Mouse (Mus musculus): ENCODE measurements around the gene Exoc6b.
"Not testable (repeated sequence)": the region's sequence is repeated elsewhere in the genome, so short reads cannot be mapped to it uniquely, and the experiment has no call there.

Exoc6b gene

DNA sequence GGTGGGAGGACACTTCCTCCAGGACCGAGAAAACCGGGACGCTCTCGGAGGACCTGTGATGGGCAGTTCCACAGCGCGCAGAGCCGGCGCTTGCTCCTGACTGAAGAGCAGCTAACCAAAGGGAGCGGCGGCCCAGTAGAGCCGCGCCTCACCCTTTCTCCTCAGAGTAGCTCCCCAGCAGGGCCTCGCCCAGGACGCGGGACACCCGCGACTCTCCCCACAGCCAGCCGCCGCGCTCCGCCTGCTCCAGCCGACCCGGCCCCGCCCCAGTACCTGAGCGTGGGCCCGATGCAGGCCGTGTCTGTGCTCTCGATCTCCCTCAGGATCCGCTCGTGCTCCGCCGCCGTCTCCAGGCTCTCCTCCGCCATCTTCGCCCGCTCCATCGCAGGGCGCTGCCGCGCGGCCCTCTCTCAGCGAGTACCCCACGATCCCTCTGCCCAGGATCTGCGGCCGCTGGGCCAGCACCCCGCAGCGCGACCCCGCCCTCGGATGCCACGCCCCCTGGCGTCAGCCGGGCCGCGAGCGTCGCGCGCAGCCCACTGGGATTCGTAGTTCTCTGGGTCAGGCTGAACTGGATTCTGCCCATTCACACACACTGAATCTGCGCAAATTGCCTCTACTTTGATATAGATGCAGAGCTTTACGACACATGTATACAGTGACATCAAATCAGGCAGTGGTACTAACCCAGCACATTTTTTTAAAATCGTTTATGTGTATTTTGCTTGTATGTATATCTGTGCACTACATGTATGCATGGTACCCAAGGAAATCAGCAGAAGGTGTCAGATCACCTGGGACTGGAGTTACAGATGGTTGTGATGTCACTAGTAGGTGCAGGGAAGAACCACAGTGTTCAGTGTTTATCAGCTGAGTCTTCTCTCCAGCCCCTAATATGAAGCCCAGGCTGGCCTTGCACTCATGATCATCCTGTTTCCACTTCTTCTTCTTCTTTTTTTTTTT lies at the start of gene Exoc6b:
Gene Exoc6b (minus strand): TSS at position 491 of the 963 bp plus-strand sequence.
- peak; percentile 91 for DNase-seq

DNA sequence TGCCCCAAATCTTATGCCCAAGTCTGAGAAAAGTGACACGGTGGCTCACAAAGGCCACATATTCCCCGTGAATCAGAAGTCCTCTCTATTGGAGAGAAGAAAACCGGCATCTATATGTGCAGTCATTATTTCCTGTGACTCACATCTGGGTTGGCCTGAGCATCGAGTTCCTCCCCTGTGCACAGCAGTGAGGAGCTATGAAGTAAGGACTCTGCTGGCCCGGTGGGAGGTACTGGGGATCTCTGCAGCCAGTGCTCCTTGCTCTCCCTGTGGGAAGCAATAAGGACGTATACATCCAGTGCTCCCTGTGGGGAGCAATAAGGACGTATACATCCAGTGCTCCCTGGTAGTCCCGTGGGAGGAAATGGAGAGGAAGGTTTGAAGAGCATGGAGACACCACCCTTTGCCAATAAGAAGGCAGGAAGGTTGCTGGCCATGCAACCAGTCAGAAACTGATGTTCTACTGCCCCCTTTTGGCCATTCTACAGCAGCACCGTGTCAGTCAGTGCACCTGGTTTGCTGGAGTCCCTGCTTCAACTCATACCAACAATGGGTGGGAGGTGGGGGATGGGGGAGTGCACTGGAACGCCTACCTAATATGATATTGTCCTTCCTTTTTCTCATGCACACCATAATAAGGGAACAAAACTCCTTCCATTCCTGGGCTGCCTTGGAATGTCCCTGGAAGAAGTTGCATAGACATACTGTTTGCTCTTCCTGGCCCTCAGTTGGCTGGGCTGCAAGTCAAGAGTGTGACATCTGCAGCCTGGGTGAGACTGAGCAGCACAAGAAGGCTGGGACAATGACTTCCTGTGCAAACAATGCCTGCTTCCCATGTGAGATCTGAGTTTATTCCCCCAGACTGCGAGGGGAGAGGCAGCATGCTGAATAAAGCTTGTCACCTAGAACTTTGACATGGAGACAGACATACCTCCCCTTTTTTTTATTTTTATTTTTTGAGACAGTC lies 48.5 kb upstream of the Exoc6b start:
- peak; percentile 73 for DNase-seq

DNA sequence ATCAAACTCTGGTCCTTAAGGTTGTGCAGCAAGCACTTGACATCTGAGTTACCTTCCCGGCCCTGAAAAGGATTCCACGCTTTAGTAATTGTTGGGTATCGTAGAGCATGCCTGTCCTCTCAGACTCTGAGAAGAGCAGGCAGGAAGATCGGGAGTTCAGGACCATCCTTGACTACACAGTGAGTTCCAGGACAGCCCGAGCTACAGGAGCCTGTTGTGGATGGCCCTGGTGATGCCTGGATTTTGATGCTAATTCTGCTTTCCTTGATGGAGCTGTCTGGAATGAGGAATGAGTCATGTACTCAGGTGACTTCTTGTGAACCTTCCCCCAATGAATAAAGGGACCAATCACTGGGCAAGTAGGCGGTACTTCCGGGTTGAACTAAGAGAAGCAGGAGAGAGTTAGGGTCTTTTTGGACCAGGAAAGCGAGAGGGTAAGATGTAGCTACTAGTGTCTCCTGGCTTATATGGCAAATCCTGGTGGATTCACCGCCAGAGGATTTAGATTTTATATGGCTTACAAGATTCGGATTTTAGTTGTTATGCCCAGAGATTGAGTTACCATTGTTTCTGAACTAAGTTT lies 35.8 kb upstream of the Exoc6b start:
- no peak for DNase-seq

DNA sequence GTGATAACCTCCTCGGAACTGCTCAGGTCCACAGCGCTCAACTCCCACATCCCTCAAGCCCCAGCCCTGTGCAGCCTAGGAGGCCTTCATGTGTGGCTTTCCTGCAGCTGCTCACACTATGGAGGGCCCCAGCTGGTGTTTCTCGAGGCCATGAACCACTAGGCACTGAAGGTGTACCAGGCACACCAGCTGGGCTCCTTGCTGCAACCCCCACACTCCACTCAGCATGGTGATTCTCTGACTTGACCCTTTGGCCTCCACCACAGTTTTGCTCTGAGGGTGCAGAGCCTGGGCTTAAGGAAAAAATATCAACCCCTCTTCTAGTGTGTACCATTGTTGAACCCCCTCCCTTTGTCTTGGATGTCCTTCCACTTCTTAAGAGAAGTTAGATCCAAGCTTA lies 34.0 kb upstream of the Exoc6b start:
- DNase-seq: no peak

DNA sequence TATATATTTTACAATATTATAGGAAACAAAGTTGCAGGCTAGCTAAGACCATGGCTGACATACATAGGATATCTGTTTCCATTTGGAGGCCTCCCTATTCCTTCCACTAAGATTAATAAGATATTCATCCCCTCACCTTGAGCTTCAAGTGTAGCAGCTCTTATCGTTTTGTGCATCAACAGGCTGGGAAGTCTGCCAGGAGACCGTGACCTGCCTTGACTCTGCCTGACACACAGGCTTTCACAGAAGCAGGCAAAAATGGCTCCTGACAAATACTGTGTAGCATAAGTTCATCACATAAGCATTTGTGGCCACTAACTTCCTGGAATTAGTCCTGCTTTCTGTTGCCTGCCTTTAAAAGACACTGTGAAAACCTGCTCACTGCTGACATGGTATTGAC lies 27.1 kb upstream of the Exoc6b start:
- DNase-seq: peak; percentile 14

DNA sequence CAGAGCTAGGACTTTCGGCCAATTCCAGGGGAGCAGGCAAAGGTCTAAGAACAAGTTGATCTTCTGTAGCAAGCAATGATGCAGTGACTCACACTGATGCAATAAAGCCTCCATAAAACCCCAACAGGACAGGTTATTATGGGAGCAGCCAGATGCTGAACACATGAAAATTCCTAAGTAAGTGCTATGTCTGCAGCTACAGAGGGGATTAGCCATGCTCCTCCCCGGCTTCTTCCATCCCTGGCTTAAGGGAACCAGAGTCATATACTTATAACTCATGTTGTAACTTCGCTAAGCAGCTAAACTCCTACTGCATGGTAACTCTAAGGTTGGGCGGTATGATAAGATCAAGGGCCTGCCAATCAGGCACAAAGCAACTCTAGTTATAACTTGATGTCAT lies 18.1 kb upstream of the Exoc6b start:
- DNase-seq: no peak

DNA sequence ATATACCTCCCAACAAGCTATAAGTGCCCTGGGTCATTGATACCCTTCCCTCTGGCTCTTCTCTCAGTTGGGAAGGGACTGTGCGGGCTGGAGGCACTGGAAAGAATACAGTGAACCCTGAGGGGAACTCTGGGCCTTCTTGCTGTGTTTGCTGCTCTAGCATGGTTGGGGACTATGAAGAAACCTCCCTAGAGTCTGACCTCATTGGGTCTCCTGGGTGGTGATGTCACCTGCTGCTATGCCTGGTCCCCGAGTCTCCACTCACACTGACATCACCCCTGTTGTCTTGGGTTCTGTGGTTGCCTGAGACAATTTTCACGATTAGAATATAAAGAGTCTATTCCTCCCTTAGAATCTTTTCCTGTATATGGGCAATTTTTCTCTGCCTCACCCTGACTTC lies 17.3 kb upstream of the Exoc6b start:
- DNase-seq: no peak

DNA sequence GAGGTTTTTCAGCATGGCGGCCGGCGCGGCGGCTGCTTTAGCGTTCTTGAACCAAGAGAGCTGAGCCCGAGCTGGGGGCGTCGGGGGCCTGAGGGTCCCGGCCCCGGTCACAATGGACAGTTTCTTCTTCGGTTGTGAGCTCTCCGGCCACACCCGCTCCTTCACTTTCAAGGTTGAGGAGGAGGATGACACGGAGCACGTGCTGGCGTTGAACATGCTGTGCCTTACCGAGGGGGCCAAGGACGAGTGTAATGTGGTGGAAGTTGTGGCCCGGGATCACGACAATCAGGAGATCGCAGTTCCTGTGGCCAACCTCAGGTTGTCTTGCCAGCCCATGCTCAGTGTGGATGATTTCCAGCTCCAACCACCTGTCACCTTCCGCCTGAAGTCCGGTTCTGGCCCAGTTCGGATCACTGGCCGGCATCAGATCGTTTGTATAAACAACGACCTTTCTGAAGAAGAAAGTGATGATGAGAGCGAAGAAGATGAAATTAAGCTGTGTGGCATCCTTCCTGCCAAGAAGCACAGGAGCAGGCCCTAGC lies 6.9 kb upstream of the Exoc6b start:
- DNase-seq: not testable (repeated sequence)

DNA sequence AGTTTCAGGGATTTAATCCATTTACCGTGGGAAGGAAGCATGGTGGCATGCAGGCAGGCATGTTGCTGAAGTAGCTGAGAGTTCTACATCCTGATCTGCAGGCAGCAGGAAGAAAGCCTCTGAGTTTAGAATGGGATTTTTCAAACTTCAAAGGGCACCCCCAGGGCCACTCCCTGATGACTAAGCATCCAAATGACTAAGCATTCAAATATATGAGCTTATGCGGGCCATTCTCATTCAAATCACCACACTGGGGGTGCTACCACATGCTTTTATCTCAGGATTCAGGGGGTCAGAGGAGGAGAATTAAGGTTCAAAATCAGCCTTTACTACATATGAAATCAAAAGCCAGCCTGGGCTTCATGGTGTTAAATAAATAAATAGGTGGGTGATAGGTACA lies 5.7 kb upstream of the Exoc6b start:
- DNase-seq: no peak

DNA sequence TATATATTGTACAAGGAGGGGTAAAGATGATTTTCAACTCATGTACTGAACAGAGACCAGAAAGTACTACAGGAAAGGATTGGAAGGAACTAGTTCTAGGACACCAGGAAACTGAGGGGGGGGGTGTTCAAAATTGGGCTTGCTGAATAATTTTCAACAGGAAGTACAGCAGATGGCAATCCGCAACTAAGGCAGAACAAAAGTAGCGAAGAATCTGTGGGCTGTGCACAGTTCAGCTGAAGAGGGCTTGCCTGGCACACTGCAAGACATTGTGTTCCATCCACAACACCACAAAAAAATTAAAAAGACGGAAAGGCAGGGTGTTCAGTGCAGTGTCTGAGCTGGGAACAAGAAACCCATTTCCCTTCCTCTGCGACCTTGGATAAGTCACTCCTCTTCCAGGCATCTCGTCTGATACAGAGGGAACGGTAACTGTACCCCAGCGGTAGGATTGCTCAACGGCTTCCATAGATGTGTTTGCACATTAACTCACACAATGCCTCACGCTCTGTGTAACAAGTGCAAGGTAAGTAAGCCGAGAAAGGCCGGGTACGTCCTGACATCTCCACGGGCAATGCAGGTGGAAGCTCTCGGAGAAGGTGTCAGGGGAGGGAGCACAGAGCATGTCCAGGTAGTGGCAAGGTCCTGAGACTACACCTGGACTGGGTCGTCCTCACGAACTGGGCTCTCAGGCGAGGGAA lies 841 bp downstream of the Exoc6b start:
- peak; percentile 43 for DNase-seq

DNA sequence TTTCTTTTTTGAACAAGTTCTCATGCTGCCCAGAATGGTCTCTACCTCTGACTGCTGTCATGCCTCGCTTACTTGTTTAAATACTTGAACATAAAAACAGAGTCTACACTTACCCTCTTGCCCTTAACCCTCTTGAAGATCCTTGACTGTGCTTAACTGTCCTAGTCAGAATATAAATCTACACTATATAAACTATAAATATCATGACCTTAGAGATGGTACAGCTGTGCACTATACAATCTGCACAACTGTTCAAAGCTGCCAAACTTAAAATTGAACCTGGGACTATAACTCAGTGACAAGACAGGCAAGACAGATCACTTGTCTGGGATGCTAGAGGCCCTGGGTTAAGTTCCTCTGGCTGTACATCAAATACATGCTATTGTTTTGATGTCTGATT lies 11.7 kb downstream of the Exoc6b start:
- no peak for DNase-seq

DNA sequence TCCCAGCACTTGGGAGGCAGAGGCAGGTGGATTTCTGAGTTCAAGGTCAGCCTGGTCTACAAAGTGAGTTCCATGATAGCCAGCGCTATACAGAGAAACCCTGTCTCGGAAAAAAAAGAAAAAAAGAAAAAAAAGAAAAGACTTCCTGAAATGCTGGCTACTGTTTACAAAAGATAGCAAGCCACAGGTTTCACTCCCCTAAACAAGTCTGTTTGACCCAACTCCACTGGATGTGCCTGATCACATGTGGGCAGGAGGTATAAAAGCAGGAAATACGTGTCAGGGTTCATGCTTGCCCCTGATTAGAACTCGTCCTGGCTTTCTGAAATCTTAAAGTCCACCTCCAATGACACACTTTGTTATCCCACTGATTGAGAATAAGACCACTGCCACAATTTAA lies 18.2 kb downstream of the Exoc6b start:
- no peak for DNase-seq

DNA sequence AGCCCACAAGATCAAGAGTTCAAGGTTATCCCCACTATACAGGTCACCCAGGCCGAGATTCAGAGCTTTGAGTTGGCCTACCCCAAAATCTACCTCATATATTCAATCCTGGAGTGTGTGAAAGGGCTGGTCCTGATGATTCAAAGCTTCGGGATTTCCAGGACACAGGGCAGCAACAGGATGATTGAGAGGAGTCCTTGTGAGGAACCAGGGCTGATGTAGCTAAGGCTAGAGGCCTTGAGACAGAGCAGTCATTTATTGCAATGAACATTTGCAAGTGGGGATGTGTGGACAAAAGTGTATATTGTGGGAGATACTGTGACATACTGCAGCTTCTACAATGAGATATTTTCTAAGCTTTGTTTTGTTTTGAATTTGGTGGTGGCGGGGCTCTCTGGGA lies 22.8 kb downstream of the Exoc6b start:
- no peak for DNase-seq

DNA sequence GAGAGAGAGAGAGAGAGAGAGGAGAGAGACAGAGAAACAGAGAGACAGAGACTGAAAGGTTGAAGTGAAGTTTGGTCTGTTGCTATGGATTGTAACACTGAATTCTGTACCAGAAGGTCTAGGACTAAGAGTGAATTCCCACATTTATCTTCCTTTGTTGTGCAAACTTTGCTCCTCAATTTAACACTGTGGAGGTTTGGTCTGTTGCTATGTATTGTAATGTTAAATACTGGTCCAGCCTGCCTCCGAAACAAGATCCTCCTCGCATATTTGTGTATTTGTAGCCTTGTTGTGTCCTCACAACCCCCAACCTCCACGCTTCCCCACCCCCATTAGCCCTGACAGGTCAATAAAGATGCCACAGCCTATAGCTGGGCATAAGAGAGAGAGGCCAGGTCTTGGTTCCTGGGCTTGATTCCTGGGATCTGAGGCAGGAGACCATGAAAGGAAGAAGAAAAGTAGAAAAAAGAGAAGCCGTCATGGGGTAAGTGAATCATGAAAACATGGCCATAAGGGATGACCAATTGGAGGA lies 24.6 kb downstream of the Exoc6b start:
- DNase-seq: no peak

DNA sequence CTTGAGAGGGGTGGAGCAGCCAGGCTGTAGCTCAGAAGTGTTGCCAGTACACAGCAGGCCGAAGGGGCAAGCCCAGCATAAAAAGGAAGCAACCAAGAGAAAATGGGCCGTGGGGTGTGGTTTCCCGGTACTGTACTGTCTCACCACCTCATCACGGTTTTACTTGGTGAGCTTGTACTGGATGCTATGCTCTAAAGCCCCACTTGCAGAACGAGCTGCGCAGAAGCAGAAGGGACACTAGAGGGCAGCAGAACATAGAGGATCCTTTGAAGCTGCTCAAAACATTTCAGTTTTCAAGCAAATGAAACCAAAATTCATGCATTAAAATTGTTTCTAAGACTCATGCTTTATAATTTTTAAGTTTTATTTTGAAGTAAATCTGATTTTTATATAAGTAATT lies 31.6 kb downstream of the Exoc6b start:
- DNase-seq: peak; percentile 76

DNA sequence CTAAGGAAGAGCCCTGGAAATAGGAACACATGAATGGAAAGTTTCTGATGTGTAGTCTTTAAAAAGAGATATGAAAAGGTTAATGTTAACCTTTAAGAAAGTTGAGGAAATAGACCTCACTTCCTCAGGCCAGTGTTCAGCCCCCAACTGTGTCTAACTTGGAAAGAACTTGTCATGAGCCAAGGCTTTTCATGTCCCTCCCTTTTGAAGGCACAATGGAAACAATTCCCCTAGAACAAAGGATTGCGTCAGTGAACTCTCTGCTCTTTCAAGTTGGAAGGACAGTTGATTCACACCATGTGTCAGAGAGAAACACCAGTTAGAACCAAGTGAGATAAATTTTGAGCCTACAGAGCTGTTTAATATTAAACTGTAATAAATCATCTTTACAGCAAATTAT lies 39.6 kb downstream of the Exoc6b start:
- peak; percentile 30 for DNase-seq

DNA sequence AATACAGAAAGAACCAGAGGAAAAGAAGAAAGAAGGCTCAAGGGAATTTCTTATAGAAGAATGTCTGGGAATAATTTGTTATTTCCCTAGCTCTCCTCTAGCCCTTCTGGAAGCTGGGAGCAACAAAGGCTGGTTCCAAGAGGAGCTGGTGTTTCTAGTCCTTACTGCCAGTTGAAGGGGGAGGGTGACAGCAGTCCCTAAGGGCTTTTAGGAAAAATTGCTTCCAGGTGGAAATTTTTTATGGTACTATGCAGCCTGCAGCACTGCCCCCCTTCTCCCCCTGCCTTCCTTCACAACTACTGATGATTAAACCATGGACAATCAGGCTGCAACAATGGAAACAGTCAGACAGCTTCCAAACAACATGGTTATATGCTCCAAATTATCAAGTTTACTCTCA lies 44.9 kb downstream of the Exoc6b start:
- no peak for DNase-seq

DNA sequence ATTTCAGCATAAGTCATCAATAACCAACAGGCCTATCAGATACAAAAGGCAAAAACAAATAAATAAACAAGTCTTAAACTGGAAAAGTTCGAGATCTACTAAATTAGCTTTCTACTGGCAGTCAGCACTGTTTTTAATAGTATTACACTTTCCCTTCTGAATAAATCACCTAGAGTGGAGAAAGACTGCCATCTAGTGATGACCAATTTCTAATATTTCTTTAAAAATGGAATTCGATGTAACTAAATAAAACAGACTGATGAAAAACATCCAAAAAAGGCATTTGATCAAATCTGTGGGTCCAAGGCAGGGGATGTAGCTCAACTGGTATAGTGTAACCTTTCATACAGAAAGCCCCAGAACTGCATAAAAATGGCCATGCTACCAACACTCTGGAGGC lies 52.3 kb downstream of the Exoc6b start:
- no peak for DNase-seq

DNA sequence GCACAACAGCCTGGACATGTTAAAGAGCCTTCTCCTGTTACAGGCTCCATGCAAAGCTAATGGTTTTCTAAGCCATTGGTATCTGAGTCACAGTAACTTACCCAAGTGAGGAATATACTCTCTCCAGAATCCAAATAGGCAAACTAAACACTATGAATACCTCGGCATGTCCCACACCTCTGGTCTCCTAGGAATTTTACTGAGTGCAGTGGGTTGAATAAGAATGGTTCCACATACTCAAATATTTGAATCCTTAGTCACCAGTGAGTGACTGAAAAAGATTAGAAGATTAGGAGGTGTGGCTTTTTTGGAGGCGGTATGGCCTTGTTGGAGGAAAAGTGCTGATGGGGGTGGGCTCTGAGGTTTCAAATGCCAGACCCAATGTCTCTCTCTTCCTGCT lies 55.4 kb downstream of the Exoc6b start:
- DNase-seq: no peak

DNA sequence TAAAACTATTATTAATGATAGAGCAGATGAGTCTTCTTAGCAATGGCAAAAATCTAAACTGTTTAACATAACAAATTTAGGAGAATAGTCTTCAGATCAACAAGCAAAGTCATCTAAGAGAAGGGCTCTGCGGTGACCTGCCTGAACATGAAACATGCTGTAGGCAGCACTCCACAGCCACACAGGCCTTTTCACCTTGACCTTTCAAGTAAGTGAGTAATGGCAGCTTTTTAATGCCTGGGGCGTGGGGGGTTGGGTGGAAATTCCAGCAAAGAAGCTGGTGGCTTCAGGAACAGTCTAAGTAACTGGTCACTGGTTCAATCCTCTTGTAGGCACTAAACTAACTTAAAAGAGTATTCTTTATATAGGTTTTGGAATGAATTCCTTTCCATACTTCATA lies 58.9 kb downstream of the Exoc6b start:
- no peak for DNase-seq

DNA sequence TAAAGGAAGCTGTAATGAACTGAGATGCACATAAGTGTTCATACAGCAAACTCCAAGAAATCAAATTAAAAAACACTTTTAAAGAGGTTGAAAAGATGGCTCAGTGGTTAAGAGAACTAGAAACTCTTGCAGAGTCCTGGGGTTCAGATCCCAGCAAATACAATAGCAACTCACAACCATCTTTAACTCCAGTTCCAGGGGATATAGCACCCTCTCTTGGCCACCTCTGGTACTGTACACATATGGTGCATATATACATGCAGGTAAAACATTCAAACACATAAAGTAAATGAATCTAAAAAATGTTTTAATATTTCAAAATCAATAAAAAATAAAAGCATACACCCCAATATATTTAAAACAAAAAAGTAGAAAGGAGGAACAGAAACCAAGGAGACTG lies 73.9 kb downstream of the Exoc6b start:
- DNase-seq: no peak

DNA sequence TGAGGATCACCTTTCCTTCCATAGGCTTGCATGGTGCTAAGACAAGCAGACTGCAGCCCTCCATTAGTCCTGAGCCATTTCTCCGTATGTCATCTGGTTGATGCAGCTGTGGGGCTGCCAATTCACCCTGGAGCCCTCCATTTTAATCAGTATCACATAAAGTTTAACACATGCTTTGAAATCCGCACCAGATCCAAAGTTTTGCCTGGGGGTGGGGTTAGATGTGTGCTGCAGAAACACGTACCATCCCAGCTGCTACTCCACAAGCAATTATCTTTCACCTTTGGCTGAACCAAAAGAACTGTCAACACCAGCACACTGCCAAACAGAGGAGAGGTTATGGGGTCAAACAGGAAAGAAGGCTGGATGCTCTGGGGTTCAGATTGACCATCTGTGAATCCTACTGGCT lies 92.7 kb downstream of the Exoc6b start:
- peak; percentile 66 for DNase-seq

All from lung, postnatal 10 days (tissue).